Mouse (Mus musculus) thymus, postnatal 14 days (tissue): ENCODE measurements at regions not wholly inside any gene's neighbourhood (a gene's known extent, or its start where the extent isn't known, plus 50 kb on each side); places are given as distances from the start of the nearest gene placed in this dataset.

Source experiments
- DNase-seq: peaks from one replicate; pipeline ENCODE4 v3.0.0; 2021

- no peak for DNase-seq
These were observed 133.0 kb downstream of the Tmem17 start for GRCm38 (mm10) chr11:22644877-22645276.

GRCm38 (mm10) chr11:22646192-22646936, 134.5 kb downstream of the Tmem17 start:
- DNase-seq: peak; percentile 40

GRCm38 (mm10) chr11:22648275-22648674, 136.4 kb downstream of the Tmem17 start:
- no peak for DNase-seq

- no peak for DNase-seq
These were observed 138.9 kb downstream of the Tmem17 start for GRCm38 (mm10) chr11:22650771-22651170.

GRCm38 (mm10) chr11:22651313-22651712, 139.4 kb downstream of the Tmem17 start:
- no peak for DNase-seq

GRCm38 (mm10) chr11:22651911-22652310, 140.0 kb downstream of the Tmem17 start:
- no peak for DNase-seq

- DNase-seq: no peak
These were observed 141.0 kb downstream of the Tmem17 start for GRCm38 (mm10) chr11:22652931-22653330.

GRCm38 (mm10) chr11:22653366-22653765, 141.5 kb downstream of the Tmem17 start:
- DNase-seq: no peak

- no peak for DNase-seq
These were observed 145.7 kb downstream of the Tmem17 start for GRCm38 (mm10) chr11:22657635-22658034.

- no peak for DNase-seq
These were observed 149.2 kb downstream of the Tmem17 start for GRCm38 (mm10) chr11:22661072-22661471.

- no peak for DNase-seq
These were observed 150.0 kb downstream of the Tmem17 start for GRCm38 (mm10) chr11:22661713-22662551.

- DNase-seq: no peak
These were observed 154.1 kb downstream of the Tmem17 start for GRCm38 (mm10) chr11:22665978-22666377.

- no peak for DNase-seq
These were observed 154.5 kb downstream of the Tmem17 start for GRCm38 (mm10) chr11:22666378-22666777.

- DNase-seq: no peak
These were observed 156.3 kb downstream of the Tmem17 start for GRCm38 (mm10) chr11:22668220-22668619.

GRCm38 (mm10) chr11:22669267-22669666, 157.4 kb downstream of the Tmem17 start:
- DNase-seq: no peak

GRCm38 (mm10) chr11:22671791-22672490, 160.1 kb downstream of the Tmem17 start:
- no peak for DNase-seq

- DNase-seq: no peak
These were observed 163.2 kb downstream of the Tmem17 start for GRCm38 (mm10) chr11:22675047-22675446.

- DNase-seq: no peak
These were observed 163.9 kb downstream of the Tmem17 start for GRCm38 (mm10) chr11:22675754-22676153.

- DNase-seq: peak; percentile 76
These were observed 165.4 kb downstream of the Tmem17 start for GRCm38 (mm10) chr11:22677337-22677736.

- no peak for DNase-seq
These were observed 172.7 kb downstream of the Tmem17 start for GRCm38 (mm10) chr11:22684576-22684975.

- DNase-seq: no peak
These were observed 169.9 kb downstream of the B3gnt2 start for GRCm38 (mm10) chr11:22690829-22691228.

- no peak for DNase-seq
These were observed 168.4 kb downstream of the B3gnt2 start for GRCm38 (mm10) chr11:22692281-22692857.

GRCm38 (mm10) chr11:22692941-22693341, 167.8 kb downstream of the B3gnt2 start:
- peak; percentile 44 for DNase-seq
